In genomic region chr2:30471795-30472720, GRCm38 (mm10) we compare ENCODE assay signal across 8 mouse cellular contexts. TPM values are rescaled to one million over a fixed set of nuclear protein-coding genes. Genes with fewer than 3 reads are reported as not detected.
A peak's percentile ranks its signal among the peaks of the same experiment; 100 is the strongest.
DNase-seq lines count a peak whose midpoint lies in the region; ATAC-seq and TF ChIP-seq lines count a peak whose summit lies in the region.

No protein-coding gene starts in this region.

- H3K9me3 ChIP-seq in hindbrain, postnatal 0 days (ENCODE audit: low read length) = no peaks in the 10 kb centered on the region
- no peaks in the 10 kb centered on the region for H3K9me3 ChIP-seq in megakaryocyte, embryonic 14.5 days

- peak overlapping the region; percentile 77 for H3K4me2 ChIP-seq in hindbrain, postnatal 0 days (ENCODE audit: low read depth, low read length)

- H3K9ac ChIP-seq in hindbrain, postnatal 0 days (replicated peaks; ENCODE audit: low read length) = peak overlapping the region; percentile 91

- TF ChIP-seq CTCF in hindbrain, postnatal 0 days (IDR thresholded peaks at IDR 0.05; ENCODE audit: low read depth) = no peak

- peak overlapping the region; percentile 88 for H3K27ac ChIP-seq in hindbrain, postnatal 0 days

- DNase-seq in Muller cell, postnatal 12 days (ENCODE audit: inconsistent ontology term) = peak; percentile 95
- peak; percentile 68 to 71 for DNase-seq in cerebellum, postnatal 14 days
- peak; percentile 78 to 83 for DNase-seq in gastrocnemius, adult 8-10 months (ENCODE audit: low spot score in 2 of 2)
- peak; percentile 77 for DNase-seq in hindbrain, postnatal 0 days (ENCODE audit: low spot score)
- DNase-seq in left cerebral cortex, postnatal 10 days (ENCODE audit: extremely low spot score in 1 of 2, low spot score in 2 of 2) = peak; percentile 58 to 88
- DNase-seq in right cerebral cortex, postnatal 25 days = peak; percentile 77
- DNase-seq in urinary bladder, postnatal 4 days (ENCODE audit: low spot score in 2 of 2) = peak; percentile 83 to 84

- ATAC-seq in hindbrain, postnatal 0 days = peak; percentile 6; the same call in 1 of the 2 replicates

- WGBS in hindbrain, postnatal 0 days = under 1% methylated on average over 46 of the region's 51 CpGs

- H3K4me1 ChIP-seq in hindbrain, postnatal 0 days (ENCODE audit: insufficient read depth, low read length) = peaks cover 17% of the 10 kb centered on the region
- peaks cover 57% of the 10 kb centered on the region for H3K4me1 ChIP-seq in megakaryocyte, embryonic 14.5 days

- intact Hi-C loops in left cerebral cortex, postnatal 10 days (cut with DNase I) = loop anchor here (2.0 to 5.0 kb wide), 3 partner anchors 75 to 323 kb away; partner anchors contain the start of gene Cstad

- H3K27me3 ChIP-seq in hindbrain, postnatal 0 days (ENCODE audit: insufficient read depth, low read length) = no peaks in the 10 kb centered on the region
- H3K27me3 ChIP-seq in megakaryocyte, embryonic 14.5 days (replicated peaks) = peaks cover 97% of the 10 kb centered on the region

- peak overlapping the region; percentile 80 for H3K4me3 ChIP-seq in hindbrain, postnatal 0 days (ENCODE audit: low read length)
- H3K4me3 ChIP-seq in megakaryocyte, embryonic 14.5 days (replicated peaks) = peak overlapping the region; percentile 92

- H3K36me3 ChIP-seq in hindbrain, postnatal 0 days (ENCODE audit: insufficient read depth, low read length) = no peaks in the 10 kb centered on the region
- no peaks in the 10 kb centered on the region for H3K36me3 ChIP-seq in megakaryocyte, embryonic 14.5 days (replicated peaks; ENCODE audit: low read length)

RNA-seq across cellular contexts. Expression of gene Ier5l, which starts 2.0 kb away (rescaled TPM):
- total RNA-seq in gastrocnemius, adult 8-10 months (2022) = 1 to 10 TPM in 3 of 4 experiments, under 1 TPM in 1; 0.96 to 1.7 (median 1.4) TPM
- total RNA-seq in hindbrain, postnatal 0 days (2014; rRNA removed) = 26.5 and 30.2 TPM in 2 replicates
- polyA plus RNA-seq in hindbrain, postnatal 0 days (2015; fragmentation: Nextera tagmentation; extraction: Ambion mirVana) = 2.4 and 2.8 TPM in 2 replicates
- total RNA-seq in left cerebral cortex, postnatal 10 days (2021) = 1 to 10 TPM; 7.8 to 9.8 TPM
- polyA plus RNA-seq in megakaryocyte, embryonic 14.5 days (2012; ENCODE audit: insufficient read depth, low replicate concordance) = 2.7 and 5.0 TPM in 2 replicates

RNA-seq across cellular contexts. Expression of gene Ptpa, which starts 56.2 kb away (rescaled TPM):
- total RNA-seq in gastrocnemius, adult 8-10 months (2022) = 10 to 100 TPM; 55.6 to 70.0 (median 63.9) TPM
- total RNA-seq in hindbrain, postnatal 0 days (2014; rRNA removed) = 140 and 156 TPM in 2 replicates
- 133 and 138 TPM in 2 replicates for polyA plus RNA-seq in hindbrain, postnatal 0 days (2015; fragmentation: Nextera tagmentation; extraction: Ambion mirVana)
- 100 to 1,000 TPM; 144 to 145 TPM for total RNA-seq in left cerebral cortex, postnatal 10 days (2021)
- polyA plus RNA-seq in megakaryocyte, embryonic 14.5 days (2012; ENCODE audit: insufficient read depth, low replicate concordance) = 473 and 551 TPM in 2 replicates

RNA-seq across cellular contexts. Expression of gene Crat, which starts 56.4 kb away (rescaled TPM):
- total RNA-seq in gastrocnemius, adult 8-10 months (2022) = 100 to 1,000 TPM; 355 to 420 (median 382) TPM
- total RNA-seq in hindbrain, postnatal 0 days (2014; rRNA removed) = 49.3 and 51.5 TPM in 2 replicates
- polyA plus RNA-seq in hindbrain, postnatal 0 days (2015; fragmentation: Nextera tagmentation; extraction: Ambion mirVana) = 26.0 and 27.6 TPM in 2 replicates
- total RNA-seq in left cerebral cortex, postnatal 10 days (2021) = 10 to 100 TPM; 39.7 to 40.3 TPM
- polyA plus RNA-seq in megakaryocyte, embryonic 14.5 days (2012; ENCODE audit: insufficient read depth, low replicate concordance) = 55.0 and 64.0 TPM in 2 replicates

Comparison
In these comparisons a context has a peak if more than half of its experiments do, and no peak if none do; other contexts are left out.
1. Peak in every context shown above with its lines: DNase-seq, ATAC-seq, H3K4me3 ChIP-seq and H3K27ac ChIP-seq.